Mouse (Mus musculus) stomach, embryonic 14.5 days (tissue): ENCODE measurements around the gene Myl7. TPM values are rescaled to one million over a fixed set of nuclear protein-coding genes. Genes with fewer than 3 reads are reported as not detected.

ENCODE experiments used
- ATAC-seq: fragments of 200-750 bp; cut with Nextera tagmentation; 2 replicates; pipeline ENCODE4 v1.8.0; 2017; ENCODE audit warnings: low read depth, moderate TSS enrichment; ENCODE audit not compliant: insufficient number of reproducible peaks, insufficient read depth, low FRiP score
- H3K27ac ChIP-seq: fragments of 300-500 bp; sonication (generic); 2 replicates; pipeline ENCODE4 v1.5.1; 2014; ENCODE audit warnings: mild to moderate bottlenecking, low read length, moderate library complexity, mixed read lengths
- H3K27me3 ChIP-seq: fragments of 300-500 bp; sonication (generic); 2 replicates; pipeline ENCODE4 v1.6.1; 2014; ENCODE audit warnings: low read length, control low read depth, mixed read lengths; ENCODE audit not compliant: control insufficient read depth, insufficient read depth
- H3K36me3 ChIP-seq: fragments of 300-500 bp; sonication (generic); 2 replicates; pipeline ENCODE4 v1.6.1; 2014; ENCODE audit warnings: mild to moderate bottlenecking, control low read depth, low read length, moderate library complexity, mixed read lengths; ENCODE audit not compliant: control insufficient read depth, insufficient read depth
- H3K4me1 ChIP-seq: fragments of 300-500 bp; sonication (generic); 2 replicates; pipeline ENCODE4 v1.6.1; 2014; ENCODE audit warnings: low read length, control low read depth, mixed read lengths; ENCODE audit not compliant: control insufficient read depth, insufficient read depth
- H3K4me2 ChIP-seq: fragments of 300-500 bp; sonication (generic); replicated peaks from 2 replicates; pipeline ENCODE4 v1.6.1; 2014; ENCODE audit warnings: low read depth, low read length, control low read depth
- H3K4me3 ChIP-seq: fragments of 300-500 bp; sonication (generic); 2 replicates; pipeline ENCODE4 v1.5.1; 2014; ENCODE audit warnings: low read depth, low read length, control low read depth
- H3K9ac ChIP-seq: fragments of 300-500 bp; sonication (generic); replicated peaks from 2 replicates; pipeline ENCODE4 v1.6.1; 2014; ENCODE audit warnings: low read depth, mild to moderate bottlenecking, control low read depth, low read length, moderate library complexity, mixed read lengths
- H3K9me3 ChIP-seq: fragments of 300-500 bp; sonication (generic); 2 replicates; pipeline ENCODE4 v1.6.1; 2016; ENCODE audit warnings: low read depth, low read length, control low read depth; ENCODE audit not compliant: control insufficient read depth
- WGBS: fragments of 180-500 bp; shearing (Covaris S2); extraction: QIAGEN DNeasy Blood & Tissue Kit; methylation state at CpG from one replicate; pipeline ENCODE4 v1.1.7; 2014; 5-methylcytosine and 5-hydroxymethylcytosine counted together
- polyA plus RNA-seq: library from polyadenylated mRNA; unstranded; fragments of >200 nt; fragmentation: Nextera tagmentation; extraction: Ambion mirVana; gene quantifications from 2 replicates; pipeline ENCODE4 v1.2.1, GENCODE M21; 2014

The Myl7 gene
- polyA plus RNA-seq, 1 experiment from 2014 or later = 4.9 TPM

- Histone ChIP-seq H3K9me3 (no peaks in the 10 kb centered on the region), H3K27ac (no peak overlapping the region), H3K4me1 (no peaks in the 10 kb centered on the region), H3K36me3 (no peaks in the 10 kb centered on the region), H3K4me2 (no peak overlapping the region), H3K27me3 (no peaks in the 10 kb centered on the region), H3K9ac (no peak overlapping the region), H3K4me3 (no peak overlapping the region)
- 69% methylated on average over 2 of the region's 2 CpGs for WGBS
- ATAC-seq = no peak
Observed at GRCm38 (mm10) chr11:5849316-5849715, 49.3 kb downstream of the Myl7 start.

GRCm38 (mm10) chr11:5848741-5849140, 49.8 kb downstream of the Myl7 start:
- H3K9ac ChIP-seq = no peak overlapping the region
- no peak overlapping the region for H3K27ac ChIP-seq
- H3K36me3 ChIP-seq = no peaks in the 10 kb centered on the region
- WGBS = 65% methylated on average over 6 of the region's 6 CpGs
- no peaks in the 10 kb centered on the region for H3K9me3 ChIP-seq
- no peak overlapping the region for H3K4me3 ChIP-seq
- no peak overlapping the region for H3K4me2 ChIP-seq
- ATAC-seq = no peak
- H3K4me1 ChIP-seq = no peaks in the 10 kb centered on the region
- H3K27me3 ChIP-seq = no peaks in the 10 kb centered on the region

GRCm38 (mm10) chr11:5846639-5847345, 51.8 kb downstream of the Myl7 start:
- no peak for ATAC-seq
- H3K27me3 ChIP-seq = no peaks in the 10 kb centered on the region
- no peaks in the 10 kb centered on the region for H3K4me1 ChIP-seq
- no peak overlapping the region for H3K9ac ChIP-seq
- no peak overlapping the region for H3K27ac ChIP-seq
- 62% methylated on average over 7 of the region's 7 CpGs for WGBS
- H3K9me3 ChIP-seq = no peaks in the 10 kb centered on the region
- no peak overlapping the region for H3K4me3 ChIP-seq
- H3K4me2 ChIP-seq = no peak overlapping the region
- H3K36me3 ChIP-seq = no peaks in the 10 kb centered on the region

Other genes with a start within 250 kb of the Myl7 start
- 206 and 225 TPM in 2 replicates for gene Mrps24, start 183.1 kb downstream of the Myl7 start, polyA plus RNA-seq
- gene Urgcp, start 136.4 kb downstream of the Myl7 start, polyA plus RNA-seq = 14.2 and 14.4 TPM in 2 replicates
- 108 TPM in 2 replicates for gene Dbnl, start 110.3 kb downstream of the Myl7 start, polyA plus RNA-seq
- gene Pgam2, start 95.0 kb downstream of the Myl7 start, polyA plus RNA-seq = 1.2 and 1.5 TPM in 2 replicates
- 8.4 and 10.3 TPM in 2 replicates for gene Polm, start 60.8 kb downstream of the Myl7 start, polyA plus RNA-seq
- 29.2 and 30.3 TPM in 2 replicates for gene Aebp1, start 36.8 kb downstream of the Myl7 start, polyA plus RNA-seq
- 101 and 112 TPM in 2 replicates for gene Pold2, start 20.5 kb downstream of the Myl7 start, polyA plus RNA-seq
- gene Gck, start 51.3 kb upstream of the Myl7 start, polyA plus RNA-seq = 0.75 and 2.0 TPM in 2 replicates
- gene Ykt6, start 56.9 kb upstream of the Myl7 start, polyA plus RNA-seq = 23.2 and 23.3 TPM in 2 replicates
- 2.5 and 2.6 TPM in 2 replicates for gene Camk2b, start 167.6 kb upstream of the Myl7 start, polyA plus RNA-seq